Mouse (Mus musculus) forebrain, embryonic 16.5 days (tissue): ENCODE measurements at regions not wholly inside any gene's neighbourhood (a gene's known extent, or its start where the extent isn't known, plus 50 kb on each side); places are given as distances from the start of the nearest gene placed in this dataset. TPM values are rescaled to one million over a fixed set of nuclear protein-coding genes. Genes with fewer than 3 reads are reported as not detected.
A peak's percentile ranks its signal among the peaks of the same experiment; 100 is the strongest.

Experiments used
- ATAC-seq: fragments of 200-750 bp; cut with Nextera tagmentation; 2 replicates; pipeline ENCODE4 v1.8.0; 2017; ENCODE audit warnings: mild to moderate bottlenecking, moderate library complexity
- H3K27ac ChIP-seq: fragments of 300-500 bp; sonication (generic); 2 replicates; pipeline ENCODE4 v1.5.1; 2014; ENCODE audit warnings: low read length, control low read depth
- H3K27me3 ChIP-seq: fragments of 300-500 bp; sonication (generic); replicated peaks from 2 replicates; pipeline ENCODE4 v1.6.1; 2014; ENCODE audit warnings: low read length; ENCODE audit not compliant: control insufficient read depth, insufficient read depth
- H3K36me3 ChIP-seq: fragments of 300-500 bp; sonication (generic); 2 replicates; pipeline ENCODE4 v1.6.1; 2014; ENCODE audit not compliant: control insufficient read depth, insufficient read depth
- H3K4me1 ChIP-seq: fragments of 300-500 bp; sonication (generic); replicated peaks from 2 replicates; pipeline ENCODE4 v1.6.1; 2014; ENCODE audit warnings: low read length; ENCODE audit not compliant: control insufficient read depth, insufficient read depth
- H3K4me2 ChIP-seq: fragments of 300-500 bp; sonication (generic); 2 replicates; pipeline ENCODE4 v1.6.1; 2014; ENCODE audit warnings: mild to moderate bottlenecking, low read length, control low read depth
- H3K4me3 ChIP-seq: fragments of 300-500 bp; sonication (generic); replicated peaks from 2 replicates; pipeline ENCODE4 v1.5.1; 2014; ENCODE audit warnings: mild to moderate bottlenecking, low read length, control low read depth
- H3K9ac ChIP-seq: fragments of 300-500 bp; sonication (generic); replicated peaks from 2 replicates; pipeline ENCODE4 v1.6.1; 2014; ENCODE audit warnings: low read depth, low read length, control low read depth
- H3K9me3 ChIP-seq: fragments of 300-500 bp; sonication (generic); 2 replicates; pipeline ENCODE4 v1.6.1; 2016; ENCODE audit warnings: low read length; ENCODE audit not compliant: control insufficient read depth
- WGBS: fragments of 180-500 bp; shearing (Covaris S2); extraction: QIAGEN DNeasy Blood & Tissue Kit; methylation state at CpG from one replicate; pipeline ENCODE4 v1.1.7; 2014; 5-methylcytosine and 5-hydroxymethylcytosine counted together
- microRNA-seq: library from miRNA; unstranded; fragments of <30 nt; microRNA quantifications from one replicate; pipeline ENCODE4, GENCODE M21; 2017

GRCm38 (mm10) chr13:90659087-90659486 is 246.1 kb downstream of the Atp6ap1l start:
- Histone ChIP-seq H3K4me2 (no peak overlapping the region), H3K4me1 (no peaks in the 10 kb centered on the region), H3K4me3 (no peak overlapping the region), H3K36me3 (no peaks in the 10 kb centered on the region), H3K27ac (no peak overlapping the region), H3K9ac (no peak overlapping the region), H3K9me3 (no peaks in the 10 kb centered on the region), H3K27me3 (no peaks in the 10 kb centered on the region)
- WGBS: 85% methylated on average over 5 of the region's 5 CpGs
- no peak for ATAC-seq

- H3K36me3 ChIP-seq: no peaks in the 10 kb centered on the region
- no peak overlapping the region for H3K27ac ChIP-seq
- H3K27me3 ChIP-seq: no peaks in the 10 kb centered on the region
- peaks cover 20% of the 10 kb centered on the region for H3K4me1 ChIP-seq
- no peak overlapping the region for H3K9ac ChIP-seq
- no peak for ATAC-seq
- no peak overlapping the region for H3K4me3 ChIP-seq
- no peaks in the 10 kb centered on the region; the same call in 1 of the 2 replicates for H3K9me3 ChIP-seq
- H3K4me2 ChIP-seq: no peak overlapping the region
- 35% methylated on average over 4 of the region's 4 CpGs for WGBS
Measured at GRCm38 (mm10) chr13:90646356-90646755, 258.8 kb downstream of the Atp6ap1l start.

GRCm38 (mm10) chr13:90644216-90644615 is 260.9 kb downstream of the Atp6ap1l start:
- no peak; the same call in none of the 2 replicates for ATAC-seq
- Histone ChIP-seq H3K4me1 (peaks cover 20% of the 10 kb centered on the region), H3K9me3 (no peaks in the 10 kb centered on the region; the same call in 1 of the 2 replicates), H3K9ac (no peak overlapping the region), H3K27ac (0 out of 2 replicates have a peak overlapping the region, but pooled peaks have one; percentile 23), H3K4me2 (no peak overlapping the region), H3K4me3 (no peak overlapping the region), H3K36me3 (no peaks in the 10 kb centered on the region), H3K27me3 (no peaks in the 10 kb centered on the region)

- Histone ChIP-seq H3K27ac (peak overlapping the region; percentile 77), H3K4me2 (0 out of 2 replicates have a peak overlapping the region, but pooled peaks have one; percentile 26)
- WGBS: 7% methylated on average over 4 of the region's 4 CpGs
Measured at GRCm38 (mm10) chr13:90643575-90644215, 261.5 kb downstream of the Atp6ap1l start.

GRCm38 (mm10) chr13:90643109-90643508 is 262.0 kb downstream of the Atp6ap1l start:
- Histone ChIP-seq H3K9ac (no peak overlapping the region), H3K27ac (peak overlapping the region; percentile 71), H3K36me3 (no peaks in the 10 kb centered on the region), H3K4me2 (peak overlapping the region; percentile 6), H3K4me1 (peaks cover 20% of the 10 kb centered on the region), H3K27me3 (no peaks in the 10 kb centered on the region), H3K4me3 (no peak overlapping the region), H3K9me3 (no peaks in the 10 kb centered on the region)
- ATAC-seq: peak; percentile 83
- WGBS: 4% methylated on average over 4 of the region's 4 CpGs

More at GRCm38 (mm10) chr13:90643575-90644215, 261.5 kb downstream of the Atp6ap1l start:
- Histone ChIP-seq H3K9ac (no peak overlapping the region), H3K27me3 (no peaks in the 10 kb centered on the region), H3K36me3 (no peaks in the 10 kb centered on the region), H3K9me3 (no peaks in the 10 kb centered on the region; the same call in 1 of the 2 replicates), H3K4me3 (no peak overlapping the region), H3K4me1 (peaks cover 20% of the 10 kb centered on the region)
- ATAC-seq: peak; percentile 86

GRCm38 (mm10) chr13:90642206-90642823 is 262.8 kb downstream of the Atp6ap1l start:
- H3K9ac ChIP-seq: no peak overlapping the region
- H3K4me2 ChIP-seq: no peak overlapping the region
- no peaks in the 10 kb centered on the region for H3K9me3 ChIP-seq
- peak overlapping the region; percentile 71 for H3K27ac ChIP-seq
- H3K4me1 ChIP-seq: peaks cover 20% of the 10 kb centered on the region
- H3K4me3 ChIP-seq: no peak overlapping the region
- no peaks in the 10 kb centered on the region for H3K36me3 ChIP-seq
- 27% methylated on average over 5 of the region's 5 CpGs for WGBS
- ATAC-seq: no peak
- no peaks in the 10 kb centered on the region for H3K27me3 ChIP-seq

Small RNAs in the stretch of these regions (microRNA-seq; reads per million reads assigned to microRNA genes)
- gene Gm44338: not detected
